Comparison of ENCODE assay signal across 23 mouse cellular contexts in the genomic region with DNA sequence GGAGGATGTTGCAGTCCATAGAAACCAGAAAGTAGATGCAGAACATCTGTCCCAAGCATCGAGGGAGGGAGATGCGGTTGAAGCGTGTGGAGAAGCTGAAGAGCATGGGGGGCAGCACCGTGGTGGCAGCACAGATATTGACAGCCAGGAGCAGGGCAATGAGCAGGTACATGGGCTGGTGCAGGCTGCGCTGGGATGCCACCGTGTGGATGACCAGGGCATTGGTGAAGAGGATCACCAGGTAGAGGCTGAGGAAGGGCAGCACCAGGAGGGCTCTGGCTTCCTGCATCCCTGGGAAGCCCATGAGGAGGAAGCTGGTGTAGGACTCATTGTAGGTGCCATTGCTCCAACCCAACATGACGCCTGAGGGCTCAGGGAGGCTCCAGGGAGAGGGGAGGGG. TPM values are rescaled to one million over a fixed set of nuclear protein-coding genes. Genes with fewer than 3 reads are reported as not detected.
"Had no signal": no experiment of that assay in that cellular context is flagged by ENCODE, and none has a peak within 500 bp of the region (broad histone marks: within the 10 kb centered on the region; RNA-seq: fewer than 3 reads in every experiment).

No protein-coding gene starts in this region.

RNA-seq across cellular contexts. Expression of gene Olfr545, which starts 5.0 kb away (rescaled TPM):
- total RNA-seq: layer of hippocampus, adult 2 months; layer of hippocampus, postnatal 25 days; left cerebral cortex, adult 18-20 months; left cerebral cortex, postnatal 25 days; neutrophil, adult 5-6 weeks had no signal
- polyA plus RNA-seq: kidney, adult 2 months; kidney, embryonic 14.5 days; kidney, postnatal 0 days; large intestine, adult 2 months; limb, embryonic 13.5 days; liver, embryonic 14.5 days; liver, postnatal 0 days; lung, embryonic 14.5 days; lung, postnatal 0 days; macrophage; myocyte; stomach, embryonic 15.5 days; testis, adult 2 months; urinary bladder, adult 2 months had no signal

RNA-seq across cellular contexts. Expression of gene Olfr544, which starts 6.3 kb away (rescaled TPM):
- total RNA-seq: layer of hippocampus, adult 2 months; layer of hippocampus, postnatal 25 days; left cerebral cortex, adult 18-20 months; left cerebral cortex, postnatal 25 days; neutrophil, adult 5-6 weeks had no signal
- polyA plus RNA-seq: kidney, adult 2 months; kidney, embryonic 14.5 days; large intestine, adult 2 months; lung, postnatal 0 days; macrophage; myocyte; neural tube, embryonic 13.5 days; testis, adult 2 months; urinary bladder, adult 2 months had no signal

RNA-seq across cellular contexts. Expression of gene Olfr543, which starts 12.9 kb away (rescaled TPM):
- total RNA-seq: layer of hippocampus, adult 2 months; layer of hippocampus, postnatal 25 days; left cerebral cortex, adult 18-20 months; left cerebral cortex, postnatal 25 days; neutrophil, adult 5-6 weeks had no signal
- polyA plus RNA-seq: kidney, adult 2 months; kidney, postnatal 0 days; large intestine, adult 2 months; lung, postnatal 0 days; macrophage; myocyte; testis, adult 2 months; urinary bladder, adult 2 months had no signal

RNA-seq across cellular contexts. Expression of gene Olfr547, which starts 40.1 kb away (rescaled TPM):
- total RNA-seq: layer of hippocampus, adult 2 months; layer of hippocampus, postnatal 25 days; left cerebral cortex, adult 18-20 months; left cerebral cortex, postnatal 25 days; neutrophil, adult 5-6 weeks had no signal
- polyA plus RNA-seq: kidney, adult 2 months; kidney, embryonic 14.5 days; kidney, postnatal 0 days; large intestine, adult 2 months; limb, embryonic 10.5 days; limb, embryonic 13.5 days; liver, embryonic 14.5 days; liver, postnatal 0 days; lung, embryonic 14.5 days; lung, postnatal 0 days; macrophage; midbrain, embryonic 12.5 days; midbrain, embryonic 15.5 days; myocyte; neural tube, embryonic 13.5 days; stomach, embryonic 15.5 days; testis, adult 2 months; urinary bladder, adult 2 months had no signal

RNA-seq across cellular contexts. Expression of gene Olfr548-ps1, which starts 46.3 kb away (rescaled TPM):
- total RNA-seq: layer of hippocampus, adult 2 months; layer of hippocampus, postnatal 25 days; left cerebral cortex, adult 18-20 months; left cerebral cortex, postnatal 25 days; neutrophil, adult 5-6 weeks had no signal
- polyA plus RNA-seq: kidney, adult 2 months; kidney, embryonic 14.5 days; kidney, postnatal 0 days; large intestine, adult 2 months; limb, embryonic 10.5 days; limb, embryonic 13.5 days; liver, embryonic 14.5 days; liver, postnatal 0 days; lung, embryonic 14.5 days; lung, postnatal 0 days; macrophage; midbrain, embryonic 12.5 days; midbrain, embryonic 15.5 days; myocyte; neural tube, embryonic 13.5 days; stomach, embryonic 15.5 days; testis, adult 2 months; urinary bladder, adult 2 months had no signal
